In genomic region chr4:98785851-98786250, GRCm38 (mm10) we compare ENCODE assay signal across 25 mouse cellular contexts. TPM values are rescaled to one million over a fixed set of nuclear protein-coding genes. Genes with fewer than 3 reads are reported as not detected.
A peak's percentile ranks its signal among the peaks of the same experiment; 100 is the strongest.
DNase-seq lines count a peak whose midpoint lies in the region; ATAC-seq and TF ChIP-seq lines count a peak whose summit lies in the region.
"Had no signal": no experiment of that assay in that cellular context is flagged by ENCODE, and none has a peak within 500 bp of the region (broad histone marks: within the 10 kb centered on the region; RNA-seq: fewer than 3 reads in every experiment).

No protein-coding gene starts in this region.

- no peak overlapping the region for H3K4me3 ChIP-seq in lung, embryonic 16.5 days (ENCODE audit: low read length)
- no peak overlapping the region for H3K4me3 ChIP-seq in ES-Bruce4 (ENCODE audit: low read depth, low read length)
- H3K4me3 ChIP-seq: embryonic facial prominence, embryonic 10.5 days; embryonic facial prominence, embryonic 12.5 days; forebrain, embryonic 13.5 days; forebrain, embryonic 15.5 days had no signal

- no peaks in the 10 kb centered on the region for H3K27me3 ChIP-seq in lung, embryonic 16.5 days (ENCODE audit: control insufficient read depth, insufficient read depth, low read depth, low read length)
- no peaks in the 10 kb centered on the region for H3K27me3 ChIP-seq in ES-Bruce4 (ENCODE audit: control insufficient read depth, insufficient read depth, low read length, poor library complexity, severe bottlenecking)
- H3K27me3 ChIP-seq: embryonic facial prominence, embryonic 12.5 days; forebrain, embryonic 13.5 days; forebrain, embryonic 15.5 days had no signal

- peak; percentile 10; the same call in 1 of the 2 replicates for ATAC-seq in lung, embryonic 16.5 days (ENCODE audit: low read depth)
- ATAC-seq: forebrain, embryonic 13.5 days; forebrain, embryonic 15.5 days; forebrain, postnatal 0 days had no signal

- no peak overlapping the region for H3K4me2 ChIP-seq in lung, embryonic 16.5 days (ENCODE audit: low read depth, low read length)
- H3K4me2 ChIP-seq: embryonic facial prominence, embryonic 12.5 days; forebrain, embryonic 13.5 days; forebrain, embryonic 15.5 days had no signal

- H3K36me3 ChIP-seq in lung, embryonic 16.5 days (ENCODE audit: control insufficient read depth, insufficient read depth, low read length), result no peaks in the 10 kb centered on the region; the same call in 1 of the 2 replicates
- H3K36me3 ChIP-seq in ES-Bruce4 (ENCODE audit: control insufficient read depth, insufficient read depth, low read length, poor library complexity, severe bottlenecking), result no peaks in the 10 kb centered on the region
- H3K36me3 ChIP-seq: forebrain, embryonic 15.5 days; G1E had no signal

- DNase-seq in lung, postnatal 36 days, result no peak
- DNase-seq in R1 (ENCODE audit: low read depth, low spot score), result peak; percentile 75
- no peak for DNase-seq in frontal cortex, postnatal 10 days (ENCODE audit: low spot score in 2 of 2)
- no peak for DNase-seq in adrenal gland, postnatal 10 days
- DNase-seq in urinary bladder, postnatal 25 days (ENCODE audit: low spot score), result no peak
- DNase-seq: adrenal gland, adult 2 months; adrenal gland, postnatal 14 days; adrenal gland, postnatal 36 days; cerebellum, adult 11-12 months; cerebellum, adult 2 months; cerebellum, adult 9-10 months; cerebellum, postnatal 10 days; cerebellum, postnatal 25 days; forebrain, postnatal 0 days had no signal

- no peak for TF ChIP-seq POLR2A in ES-Bruce4 (IDR thresholded peaks at IDR 0.05; ENCODE audit: insufficient read depth, low read length)

- no peak for TF ChIP-seq EP300 in ES-Bruce4 (IDR thresholded peaks at IDR 0.05; ENCODE audit: insufficient read depth, low read depth, low read length)

- no peak overlapping the region for H3K9ac ChIP-seq in lung, embryonic 16.5 days (ENCODE audit: low read length)
- H3K9ac ChIP-seq in ES-Bruce4 (ENCODE audit: low read depth, poor library complexity, severe bottlenecking), result no peak overlapping the region
- H3K9ac ChIP-seq: embryonic facial prominence, embryonic 12.5 days; forebrain, embryonic 13.5 days; forebrain, embryonic 15.5 days; forebrain, postnatal 0 days had no signal

- no peaks in the 10 kb centered on the region for H3K9me3 ChIP-seq in lung, embryonic 16.5 days (ENCODE audit: control insufficient read depth, low read length)
- H3K9me3 ChIP-seq in ES-Bruce4 (replicated peaks; ENCODE audit: control insufficient read depth, insufficient read depth, low read length, poor library complexity, severe bottlenecking), result no peaks in the 10 kb centered on the region
- H3K9me3 ChIP-seq: embryonic facial prominence, embryonic 10.5 days; embryonic facial prominence, embryonic 12.5 days; forebrain, embryonic 13.5 days; forebrain, embryonic 15.5 days had no signal

- H3K27ac ChIP-seq in lung, embryonic 16.5 days (ENCODE audit: low read length), result 0 out of 2 replicates have a peak overlapping the region, but pooled peaks have one; percentile 13
- H3K27ac ChIP-seq in ES-Bruce4 (ENCODE audit: insufficient read depth, low read length), result 0 out of 2 replicates have a peak overlapping the region, but pooled peaks have one; percentile 31
- H3K27ac ChIP-seq: embryonic facial prominence, embryonic 12.5 days; forebrain, embryonic 13.5 days; forebrain, embryonic 15.5 days had no signal

- peaks cover 20% of the 10 kb centered on the region for H3K4me1 ChIP-seq in lung, embryonic 16.5 days (replicated peaks; ENCODE audit: control insufficient read depth, insufficient read depth, low read length)
- H3K4me1 ChIP-seq in ES-Bruce4 (ENCODE audit: control insufficient read depth, insufficient read depth, low read length), result peaks cover 5% of the 10 kb centered on the region

- no peak for TF ChIP-seq CTCF in ES-Bruce4 (IDR thresholded peaks at IDR 0.05; ENCODE audit: low read depth, low read length)

- WGBS in lung, embryonic 16.5 days, result 37% methylated on average over 8 of the region's 8 CpGs

RNA-seq across cellular contexts. Expression of gene Kank4, which starts 31.5 kb away (rescaled TPM):
- polyA plus RNA-seq in lung, embryonic 16.5 days (2015; fragmentation: Nextera tagmentation; extraction: Ambion mirVana), result 2.5 and 3.3 TPM in 2 replicates
- 2.1 and 2.4 TPM in 2 replicates for polyA plus RNA-seq in ES-Bruce4 (2011; ENCODE audit: insufficient read depth, insufficient read length, low read depth, missing spikeins)
- total RNA-seq in adrenal gland, postnatal 10 days (2021), result 1 to 10 TPM; 3.0 TPM
- polyA plus RNA-seq: C2C12, G1E had no signal

RNA-seq across cellular contexts. Expression of gene I0C0044D17Rik, which starts 37.8 kb away (rescaled TPM):
- polyA plus RNA-seq in lung, embryonic 16.5 days (2015; fragmentation: Nextera tagmentation; extraction: Ambion mirVana), result not detected in 2 replicates
- not detected in 2 replicates for polyA plus RNA-seq in ES-Bruce4 (2011; ENCODE audit: insufficient read depth, insufficient read length, low read depth, missing spikeins)
- not detected for total RNA-seq in adrenal gland, postnatal 10 days (2021)
- total RNA-seq: adrenal gland, adult 2 months; adrenal gland, postnatal 14 days; adrenal gland, postnatal 36 days; forebrain, postnatal 0 days; G1E had no signal
- polyA plus RNA-seq: adrenal gland, adult 2 months; C2C12; cerebellum, adult 2 months; cortical plate, adult 2 months; embryonic facial prominence, embryonic 10.5 days; embryonic facial prominence, embryonic 12.5 days; embryonic facial prominence, embryonic 14.5 days; forebrain, embryonic 11.5 days; forebrain, embryonic 13.5 days; forebrain, embryonic 15.5 days; forebrain, postnatal 0 days; G1E had no signal

RNA-seq across cellular contexts. Expression of gene L1td1, which starts 59.3 kb away (rescaled TPM):
- polyA plus RNA-seq in lung, embryonic 16.5 days (2015; fragmentation: Nextera tagmentation; extraction: Ambion mirVana), result 0.09 and 0.18 TPM in 2 replicates
- 236 and 254 TPM in 2 replicates for polyA plus RNA-seq in ES-Bruce4 (2011; ENCODE audit: insufficient read depth, insufficient read length, low read depth, missing spikeins)
- total RNA-seq in adrenal gland, postnatal 10 days (2021), result not detected
- total RNA-seq: adrenal gland, adult 2 months; adrenal gland, postnatal 14 days; adrenal gland, postnatal 36 days; forebrain, postnatal 0 days had no signal
- polyA plus RNA-seq: adrenal gland, adult 2 months; C2C12; embryonic facial prominence, embryonic 14.5 days; forebrain, embryonic 11.5 days; forebrain, embryonic 13.5 days; forebrain, embryonic 15.5 days; G1E had no signal

Comparison
In these comparisons a context has a peak if more than half of its experiments do, and no peak if none do; other contexts are left out.
1. RNA of gene L1td1, which starts 59.3 kb away (polyA plus RNA-seq): 236 to 254 TPM in ES-Bruce4; 0.09 to 0.18 TPM in lung, embryonic 16.5 days; every median in the first group is over 100 times any median in the second.